Mouse (Mus musculus) heart, embryonic 15.5 days (tissue): ENCODE results near the gene Phospho2. TPM values are rescaled to one million over a fixed set of nuclear protein-coding genes. Genes with fewer than 3 reads are reported as not detected.

Experiments used
- polyA plus RNA-seq: library from polyadenylated mRNA; unstranded; fragments of >200 nt; fragmentation: Nextera tagmentation; extraction: Ambion mirVana; gene quantifications from 2 replicates; pipeline ENCODE4 v1.2.1, GENCODE M21; 2015

The Phospho2 gene
- polyA plus RNA-seq, 1 experiment from 2014 or later: 17.3 TPM

Other genes starting within 250 kb of the Phospho2 start
- gene Lrp2, start 203.6 kb upstream of the Phospho2 start, polyA plus RNA-seq: 0.25 and 0.44 TPM in 2 replicates
- 9.6 and 12.4 TPM in 2 replicates for gene Bbs5, start 142.5 kb upstream of the Phospho2 start, polyA plus RNA-seq
- 15.0 and 23.9 TPM in 2 replicates for gene Klhl41, start 119.5 kb upstream of the Phospho2 start, polyA plus RNA-seq
- 18.8 and 19.0 TPM in 2 replicates for gene Fastkd1, start 76.1 kb upstream of the Phospho2 start, polyA plus RNA-seq
- gene Ppig, start 67.1 kb upstream of the Phospho2 start, polyA plus RNA-seq: 83.5 and 98.4 TPM in 2 replicates
- 1.4 and 1.7 TPM in 2 replicates for gene Ccdc173, start within 50 bp of the Phospho2 start, polyA plus RNA-seq
- 46.4 and 53.0 TPM in 2 replicates for gene Klhl23, start 32.3 kb downstream of the Phospho2 start, polyA plus RNA-seq
- gene Ssb, start 71.9 kb downstream of the Phospho2 start, polyA plus RNA-seq: 173 and 201 TPM in 2 replicates
- gene Mettl5, start 96.0 kb downstream of the Phospho2 start, polyA plus RNA-seq: 33.5 and 38.1 TPM in 2 replicates
- 9.1 and 11.8 TPM in 2 replicates for gene Ubr3, start 107.6 kb downstream of the Phospho2 start, polyA plus RNA-seq
- 0.23 and 0.25 TPM in 2 replicates for gene Myo3b, start 249.5 kb downstream of the Phospho2 start, polyA plus RNA-seq